Mouse (Mus musculus) large intestine, adult 2 months (tissue): ENCODE measurements around the gene Sap30l. TPM values are rescaled to one million over a fixed set of nuclear protein-coding genes. Genes with fewer than 3 reads are reported as not detected.
"Not testable (repeated sequence)": the region's sequence is repeated elsewhere in the genome, so short reads cannot be mapped to it uniquely, and the experiment has no call there.

ENCODE experiments used
- DNase-seq: peaks from one replicate; pipeline ENCODE4 v3.0.0-alpha.2; 2012; ENCODE audit warnings: low read depth, low spot score
- WGBS: fragments of 180-500 bp; shearing (Covaris S2); methylation state at CpG from one replicate; pipeline ENCODE4 v1.1.7; 2018; 5-methylcytosine and 5-hydroxymethylcytosine counted together
- polyA plus RNA-seq: library from polyadenylated mRNA; depleted of rRNA; stranded (reverse); fragments of >200 nt; gene quantifications from 2 replicates; pipeline ENCODE4 v1.2.3, GENCODE M21; 2012

Sap30l gene
- polyA plus RNA-seq, 1 experiment, result 33.9 TPM

DNA sequence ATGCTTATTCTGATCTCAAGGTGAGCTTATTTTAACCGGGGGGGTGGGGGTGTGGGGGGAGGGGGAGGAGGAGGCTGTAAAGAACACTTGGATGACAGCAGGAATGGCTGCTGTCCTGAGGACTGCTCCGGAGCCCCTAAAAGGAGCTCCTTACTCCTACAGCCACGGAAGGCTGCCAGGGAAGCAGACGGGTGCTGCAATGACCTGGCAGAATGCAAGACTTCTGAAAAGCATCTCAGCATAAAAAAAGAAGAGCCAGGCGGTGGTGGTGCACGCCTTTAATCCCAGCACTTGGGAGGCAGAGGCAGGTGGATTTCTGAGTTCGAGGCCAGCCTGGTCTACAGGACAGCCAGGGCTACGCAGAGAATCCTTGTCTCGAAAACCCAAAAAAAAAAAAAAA, 3.6 kb upstream of the Sap30l start:
- WGBS, result 79% methylated on average over 9 of the region's 9 CpGs
- DNase-seq, result no peak

GRCm38 (mm10) chr11:57799456-57799855, 2.0 kb upstream of the Sap30l start:
- no peak for DNase-seq
- WGBS, result 93% methylated on average over 10 of the region's 10 CpGs

DNA sequence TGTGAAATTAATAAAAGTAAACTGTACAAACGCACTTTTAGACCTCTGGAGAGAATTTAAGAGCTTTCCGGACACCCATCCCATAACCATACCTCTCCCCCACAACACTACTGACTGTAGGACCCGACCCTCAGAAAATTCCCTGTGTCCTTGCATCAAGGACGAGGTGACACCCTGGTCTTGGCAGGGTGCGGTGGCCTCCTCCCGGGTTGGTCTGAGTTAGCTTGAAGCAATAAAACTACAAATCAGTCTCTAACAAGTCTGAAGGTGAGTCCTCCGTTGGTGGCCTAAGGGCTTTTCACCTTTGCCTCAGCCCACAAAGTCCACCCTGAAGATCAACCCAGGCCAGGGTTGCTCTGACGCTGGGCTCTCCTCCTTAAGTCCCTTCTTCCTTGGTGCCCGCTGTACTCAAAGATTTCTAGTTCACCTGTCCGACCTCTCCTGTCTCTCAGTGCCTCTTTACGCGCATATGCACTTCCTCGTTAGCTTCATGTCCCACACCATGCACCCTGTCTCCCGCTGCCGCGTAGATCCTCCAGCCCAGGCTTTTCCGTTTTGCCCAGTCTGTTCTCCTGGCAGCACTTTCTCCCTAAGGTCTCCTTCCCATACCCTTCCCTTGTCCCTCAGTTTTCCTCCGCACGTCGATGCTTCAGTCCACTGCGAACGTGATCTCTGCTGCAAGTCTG, 1.0 kb upstream of the Sap30l start:
- WGBS, result 9% methylated on average over 22 of the region's 22 CpGs
- DNase-seq, result no peak

- DNase-seq, result no peak
- under 1% methylated on average over 82 of the region's 85 CpGs for WGBS
These were observed 501 bp downstream of the Sap30l start for GRCm38 (mm10) chr11:57801766-57802510.

DNA sequence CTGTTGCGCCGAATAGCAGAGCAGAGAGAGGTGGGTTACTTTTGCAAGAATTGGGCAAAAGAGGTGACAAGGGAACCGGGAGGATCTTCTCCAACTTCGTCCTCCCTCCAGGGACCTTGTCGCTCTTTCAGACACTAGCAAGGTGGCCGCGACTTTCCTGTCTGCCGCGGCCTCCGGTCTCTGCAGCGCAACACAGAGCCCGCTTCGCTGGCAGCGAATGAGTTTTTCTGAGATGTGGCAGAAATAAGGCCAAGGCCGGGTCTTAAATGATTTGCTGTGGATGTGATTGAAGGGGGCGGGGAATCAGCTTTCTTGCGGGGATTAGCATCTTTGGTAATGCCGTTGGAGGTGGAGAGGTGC, 1.1 kb downstream of the Sap30l start:
- 1% methylated on average over 18 of the region's 18 CpGs for WGBS
- no peak for DNase-seq

- WGBS, result 61% methylated on average over 3 of the region's 3 CpGs
These were observed 3.6 kb downstream of the Sap30l start for GRCm38 (mm10) chr11:57805047-57805446.

GRCm38 (mm10) chr11:57809017-57809731, 7.7 kb downstream of the Sap30l start:
- peak; percentile 56 for DNase-seq
- 55% methylated on average over 17 of the region's 17 CpGs for WGBS

More at GRCm38 (mm10) chr11:57805047-57805446, 3.6 kb downstream of the Sap30l start:
- DNase-seq, result no peak

DNA sequence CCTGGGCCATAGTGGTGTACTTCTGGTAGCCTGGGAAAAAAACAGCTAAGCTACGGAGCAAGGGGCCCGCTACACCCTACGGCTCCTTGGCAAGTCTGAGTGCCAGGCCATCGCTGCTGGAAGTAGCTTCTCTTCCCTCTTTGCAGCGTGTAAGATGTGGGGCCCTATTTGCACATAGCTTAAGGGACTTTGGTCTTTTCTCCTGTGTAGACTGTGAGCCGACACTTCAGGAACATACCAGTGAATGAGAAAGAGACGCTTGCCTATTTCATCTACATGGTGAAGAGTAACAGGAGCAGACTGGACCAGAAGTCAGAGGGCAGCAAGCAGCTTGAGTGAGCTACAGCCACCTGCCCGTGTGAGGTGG, 8.3 kb downstream of the Sap30l start:
- 45% methylated on average over 8 of the region's 8 CpGs for WGBS
- no peak for DNase-seq

DNA sequence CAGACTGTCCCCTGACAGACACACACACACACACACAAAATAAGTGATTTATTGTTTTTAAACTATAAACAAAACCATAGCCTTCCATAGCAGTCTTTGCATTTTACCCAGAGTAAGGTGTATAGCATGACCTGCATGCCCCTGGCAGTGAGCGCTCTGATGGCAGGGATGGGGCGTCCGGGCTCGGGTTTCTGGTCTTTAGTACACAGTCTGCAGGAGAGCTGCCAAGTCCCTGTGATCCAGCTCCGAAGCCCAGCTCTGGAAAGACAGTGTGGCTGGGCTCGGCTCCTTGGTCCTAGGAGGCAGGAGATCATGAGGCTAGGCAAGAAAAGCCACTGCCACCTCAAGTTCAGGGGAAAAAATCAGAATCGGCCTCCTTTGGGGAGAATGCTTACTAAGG, 9.6 kb downstream of the Sap30l start:
- WGBS, result 83% methylated on average over 7 of the region's 7 CpGs
- DNase-seq, result no peak

DNA sequence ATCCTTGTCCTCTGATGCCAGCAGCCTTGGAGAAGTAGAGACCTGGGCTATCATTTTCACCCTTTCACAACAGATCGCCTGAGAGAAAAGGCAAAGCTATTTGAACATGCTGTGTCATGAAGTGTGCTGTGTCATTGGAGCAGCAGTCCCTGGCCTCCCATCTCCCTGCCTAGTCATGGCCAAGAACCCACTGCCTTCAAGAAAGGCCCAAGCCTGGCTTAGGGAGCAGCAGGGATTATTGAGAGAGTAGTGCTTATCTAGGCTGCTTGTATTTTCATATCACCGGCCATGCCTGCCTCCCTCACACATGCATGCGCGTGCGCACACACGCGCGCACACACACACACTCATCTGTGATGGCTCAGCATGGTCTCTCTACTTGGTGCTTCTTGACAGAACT, 10.8 kb downstream of the Sap30l start:
- 99% methylated on average over 8 of the region's 8 CpGs for WGBS
- DNase-seq, result no peak

DNA sequence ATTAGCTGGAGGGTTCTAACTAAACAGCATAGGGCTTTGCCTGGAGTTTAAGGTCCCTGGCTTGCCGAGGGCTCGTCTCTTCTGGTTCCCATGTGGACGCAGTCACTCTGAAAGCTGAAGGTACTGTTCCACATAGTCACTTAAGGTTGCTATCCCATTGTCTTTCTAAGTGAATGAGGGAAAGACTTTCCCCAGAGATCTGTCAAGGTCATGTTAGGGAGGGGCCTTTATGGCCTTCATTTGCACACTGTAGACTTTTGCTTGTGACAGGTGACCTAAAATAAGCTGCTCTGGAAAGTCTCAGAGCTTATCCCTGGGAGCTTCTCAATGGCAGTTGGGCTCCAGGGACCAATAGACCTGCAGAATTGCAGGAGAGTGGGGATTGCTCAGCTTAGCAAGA, 12.2 kb downstream of the Sap30l start:
- DNase-seq, result no peak
- 75% methylated on average over 3 of the region's 3 CpGs for WGBS

- no peak for DNase-seq
- WGBS, result 90% methylated on average over 4 of the region's 4 CpGs
These were observed 16.8 kb downstream of the Sap30l start for GRCm38 (mm10) chr11:57818189-57818588.

DNA sequence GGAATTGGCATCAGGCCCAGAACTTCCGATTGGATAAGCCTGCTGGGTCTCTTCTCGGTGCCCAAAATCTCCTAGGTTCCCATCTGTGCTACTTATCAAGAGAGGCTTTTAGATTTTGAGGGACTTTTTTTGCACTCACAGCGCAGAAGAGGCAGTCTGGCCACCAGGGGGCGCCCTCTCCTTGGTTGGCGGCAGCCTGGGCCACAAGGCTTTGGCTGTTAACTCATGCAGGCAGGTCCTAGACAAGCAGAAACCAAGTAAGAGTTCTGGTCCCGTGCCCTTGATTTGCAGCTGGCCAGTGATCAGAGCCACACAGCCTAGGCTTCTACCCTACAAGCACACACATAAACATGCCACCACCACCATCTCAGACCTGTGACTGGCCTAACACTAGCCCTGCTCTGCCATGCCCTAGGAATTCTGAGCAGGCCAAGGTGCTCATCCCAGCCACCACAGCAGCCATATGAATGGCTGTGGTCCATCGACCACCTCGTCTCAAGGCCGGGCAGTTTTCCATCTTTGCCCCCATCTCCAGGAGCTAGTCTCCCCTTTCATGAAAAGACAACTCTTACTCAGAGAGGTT, 18.7 kb downstream of the Sap30l start:
- WGBS, result 26% methylated on average over 9 of the region's 9 CpGs
- DNase-seq, result no peak

- 93% methylated on average over 2 of the region's 2 CpGs for WGBS
- DNase-seq, result not testable (repeated sequence)
These were observed 21.7 kb downstream of the Sap30l start for GRCm38 (mm10) chr11:57823159-57823558.

DNA sequence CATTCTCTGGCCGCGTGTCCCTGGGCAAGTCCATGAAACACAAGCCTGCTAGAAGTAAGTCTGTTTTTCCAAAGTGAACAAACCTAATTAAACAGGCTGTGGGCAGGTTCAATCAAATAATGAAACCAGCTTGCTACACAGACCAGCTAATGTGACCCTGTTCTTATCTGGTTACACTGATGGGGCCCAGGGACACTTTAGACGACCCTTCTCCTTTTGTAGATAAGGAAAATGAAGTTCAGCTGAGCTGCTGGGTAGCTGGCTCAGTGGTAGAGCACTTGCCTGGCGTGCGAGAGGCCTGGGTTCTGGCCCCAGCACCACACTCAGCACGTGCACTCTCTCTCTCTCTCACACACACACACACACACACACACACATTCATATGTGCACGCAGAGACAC, 22.3 kb downstream of the Sap30l start:
- no peak for DNase-seq
- 76% methylated on average over 7 of the region's 7 CpGs for WGBS

DNA sequence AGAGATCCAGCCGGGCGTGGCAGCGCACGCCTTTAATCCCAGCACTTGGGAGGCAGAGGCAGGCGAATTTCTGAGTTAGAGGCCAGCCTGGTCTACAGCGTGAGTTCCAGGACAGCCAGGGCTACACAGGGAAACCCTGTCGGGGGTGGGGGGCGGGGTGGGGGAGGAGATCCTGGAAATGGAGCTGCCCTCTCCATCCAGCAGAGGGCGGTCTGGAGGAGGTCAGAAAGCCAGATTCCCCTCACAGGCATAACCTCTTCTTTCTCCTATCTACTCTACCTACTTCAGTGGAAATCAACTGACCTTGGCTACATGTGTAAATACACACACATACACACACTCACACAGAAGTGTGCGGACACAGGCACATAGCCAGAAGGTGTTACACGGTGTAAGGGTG, 23.8 kb downstream of the Sap30l start:
- DNase-seq, result not testable (repeated sequence)
- 63% methylated on average over 11 of the region's 11 CpGs for WGBS

DNA sequence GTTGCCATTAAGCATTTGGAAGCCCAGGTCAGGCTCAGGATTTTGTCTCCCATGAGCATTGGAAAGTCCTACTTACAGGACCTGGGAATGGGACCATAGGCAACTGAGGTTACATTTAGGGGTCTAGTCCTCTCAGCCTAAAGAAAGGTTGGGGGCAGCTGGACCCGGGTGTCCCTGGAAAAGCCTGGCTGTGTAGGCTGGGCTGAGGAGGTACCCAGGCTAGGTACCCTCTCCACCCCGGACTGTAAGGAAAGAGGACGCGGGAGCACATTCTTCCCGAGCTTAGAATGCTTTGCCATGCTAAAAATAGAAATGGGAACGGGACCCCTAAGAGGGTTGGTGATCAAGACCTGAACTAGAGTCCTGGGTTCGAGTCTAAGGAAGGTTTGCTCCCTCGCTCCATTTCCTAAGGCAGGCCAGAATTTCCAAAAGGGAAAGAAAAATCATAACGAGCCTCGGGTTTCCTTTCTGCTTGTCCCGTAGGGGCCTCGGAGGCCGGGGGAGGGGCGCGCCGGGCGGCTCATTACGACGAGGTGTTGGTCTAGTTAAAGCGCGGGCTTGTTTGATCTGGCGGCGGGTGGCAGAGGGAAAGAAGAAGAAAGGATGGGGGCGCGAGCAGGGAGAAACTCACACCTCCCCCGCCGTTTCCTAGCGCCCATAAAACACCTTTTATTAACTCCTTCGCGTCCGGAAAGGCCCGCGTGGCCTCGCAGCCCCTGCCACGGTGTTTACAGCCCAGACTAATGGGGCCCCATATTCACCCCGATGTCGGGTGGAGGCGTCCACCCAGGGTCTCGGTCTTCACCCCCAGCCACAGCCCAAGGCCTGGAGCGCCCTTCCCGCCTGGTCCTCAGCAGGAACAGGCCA, 25.8 kb downstream of the Sap30l start:
- DNase-seq, result no peak
- 8% methylated on average over 41 of the region's 41 CpGs for WGBS

DNA sequence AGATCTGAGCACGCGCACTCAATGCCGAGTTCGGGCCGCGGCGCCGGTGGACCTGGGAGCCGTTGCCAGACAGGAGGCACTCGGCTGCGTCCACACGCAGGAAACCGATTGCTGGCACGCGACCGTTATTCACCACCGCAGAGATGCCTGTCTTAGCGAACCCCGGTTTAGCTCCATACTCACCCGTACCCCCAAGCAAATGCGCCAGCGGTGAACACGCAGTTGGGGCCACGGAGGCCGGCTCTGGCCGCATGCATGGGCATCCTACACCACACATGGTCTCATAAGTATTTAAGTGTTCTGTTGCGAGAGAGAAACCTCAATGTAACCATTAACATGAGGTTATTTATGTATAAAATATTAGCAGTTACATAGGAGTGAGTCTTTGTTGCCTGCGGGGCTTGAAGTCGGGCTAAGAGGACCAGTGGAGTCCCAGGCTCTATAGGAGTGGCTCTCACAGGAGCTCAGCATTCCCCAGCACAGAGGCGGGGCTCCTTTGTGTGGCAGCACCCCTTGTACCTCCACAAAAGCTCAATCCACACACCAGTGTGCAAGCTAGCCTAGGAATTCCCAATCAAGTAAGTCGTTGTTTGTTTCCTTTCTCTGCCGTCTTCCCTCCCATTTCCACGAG, 26.6 kb downstream of the Sap30l start:
- no peak for DNase-seq
- WGBS, result 8% methylated on average over 33 of the region's 33 CpGs
